12 mouse cellular contexts compared by ENCODE assay signal in the genomic region with DNA sequence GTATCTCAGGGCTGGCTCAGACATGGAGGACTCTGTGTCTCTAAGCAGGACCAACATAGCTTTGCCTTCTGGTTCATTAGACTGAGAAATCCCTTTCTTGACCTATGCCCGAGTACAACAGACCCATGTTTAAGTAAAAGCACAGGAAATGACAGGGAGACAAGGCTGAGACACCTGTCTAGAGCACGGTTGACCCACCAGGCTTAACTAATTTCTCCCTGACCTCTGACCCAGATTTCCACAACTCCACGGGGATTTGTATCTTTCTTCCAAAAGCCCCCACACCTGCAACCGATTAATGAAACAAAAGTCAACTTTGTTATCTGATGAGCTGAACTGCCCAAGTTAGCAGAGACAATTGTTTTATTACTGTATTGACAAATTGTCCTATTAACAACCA.
DNase-seq lines count a peak whose midpoint lies in the region.
"Had no signal": no experiment of that assay in that cellular context is flagged by ENCODE, and none has a peak within 500 bp of the region (broad histone marks: within the 10 kb centered on the region; RNA-seq: fewer than 3 reads in every experiment).

No protein-coding gene starts in this region.

- peak; percentile 76 for DNase-seq in embryo, embryonic 10.5 days (ENCODE audit: low spot score)
- DNase-seq in embryo, embryonic 9.5 days (ENCODE audit: extremely low spot score), result peak; percentile 35
- peak; percentile 41 for DNase-seq in hindlimb bud, embryonic 11.5 days (ENCODE audit: extremely low spot score, low read depth, low spot score)
- no peak for DNase-seq in spleen, postnatal 36 days (ENCODE audit: low spot score in 2 of 2)
- DNase-seq in testis, postnatal 14 days (ENCODE audit: low spot score), result no peak
- DNase-seq in gastrocnemius, postnatal 10 days, result no peak
- DNase-seq: adrenal gland, adult 8-10 months; adrenal gland, postnatal 36 days; cerebellum, adult 2 months; cerebellum, postnatal 14 days; gastrocnemius, postnatal 25 days; heart, postnatal 36 days had no signal

Comparison
In these comparisons a context has a peak if more than half of its experiments do, and no peak if none do; other contexts are left out.
1. DNase-seq: peak in embryo, embryonic 10.5 days (single experiment), embryo, embryonic 9.5 days (single experiment) and hindlimb bud, embryonic 11.5 days (single experiment); none in spleen, postnatal 36 days (0 of 2), testis, postnatal 14 days (single experiment) and gastrocnemius, postnatal 10 days (single experiment).